Mouse (Mus musculus) mouse embryonic stem cell (cell line): ENCODE results near the gene Gng7.

Source experiments
- in situ Hi-C, 2 experiments: fragments of 300-500 bp; cut with MboI; formaldehyde crosslinking; loops; 1 replicate in 1 of 2; 3 replicates in 1 of 2; pipeline ENCODE4 v1.14.3; 2019 to 2020; ENCODE audit warnings: low sequenced_read_pairs in 2 of 2, low pct_unique_long_range_greater_than_20kb in 1 of 2, mixed read lengths in 1 of 2; ENCODE audit not compliant: unreplicated experiment in 1 of 2

The Gng7 gene

GRCm38 (mm10) chr10:81028219-81028618 is 13.5 kb upstream of the Gng7 start:
- in situ Hi-C loops: loop anchor here in 1 of 2 experiments (10.0 kb wide), 1 partner anchor 147 kb away; the partner anchor contains the start of gene Eef2

GRCm38 (mm10) chr10:81027331-81027730 is 12.6 kb upstream of the Gng7 start:
- in situ Hi-C loops: loop anchor here in 1 of 2 experiments (10.0 kb wide), 1 partner anchor 147 kb away; the partner anchor contains the start of gene Eef2

GRCm38 (mm10) chr10:81026857-81027256 is 12.1 kb upstream of the Gng7 start:
- in situ Hi-C loops: loop anchor here in 1 of 2 experiments (10.0 kb wide), 1 partner anchor 148 kb away; the partner anchor contains the start of gene Eef2

GRCm38 (mm10) chr10:81025639-81026275 is 11.0 kb upstream of the Gng7 start, which contains the start of gene Diras1:
Gene Diras1 (minus strand): TSS chr10:81025662.
- in situ Hi-C loops: loop anchor here in 1 of 2 experiments (10.0 kb wide), 1 partner anchor 149 kb away; the partner anchor contains the start of gene Eef2

GRCm38 (mm10) chr10:81025047-81025621 is 10.4 kb upstream of the Gng7 start:
- in situ Hi-C loops: loop anchor here in 1 of 2 experiments (10.0 kb wide), 1 partner anchor 150 kb away; the partner anchor contains the start of gene Eef2

GRCm38 (mm10) chr10:81024346-81024937 is 9.7 kb upstream of the Gng7 start:
- in situ Hi-C loops: loop anchor here in 1 of 2 experiments (10.0 kb wide), 1 partner anchor 150 kb away; the partner anchor contains the start of gene Eef2

GRCm38 (mm10) chr10:81022744-81023143 is 8.0 kb upstream of the Gng7 start:
- in situ Hi-C loops: loop anchor here in 1 of 2 experiments (10.0 kb wide), 1 partner anchor 152 kb away; the partner anchor contains the start of gene Eef2

GRCm38 (mm10) chr10:81021547-81022110 is 6.9 kb upstream of the Gng7 start:
- in situ Hi-C loops: loop anchor here in 1 of 2 experiments (10.0 kb wide), 1 partner anchor 153 kb away; the partner anchor contains the start of gene Eef2

GRCm38 (mm10) chr10:81020207-81020606 is 5.5 kb upstream of the Gng7 start:
- in situ Hi-C loops: loop anchor here in 1 of 2 experiments (10.0 kb wide), 1 partner anchor 155 kb away; the partner anchor contains the start of gene Eef2

GRCm38 (mm10) chr10:81019687-81020086 is 4.9 kb upstream of the Gng7 start:
- in situ Hi-C loops: loop anchor here in 1 of 2 experiments (10.0 kb wide), 1 partner anchor 155 kb away; the partner anchor contains the start of gene Eef2

GRCm38 (mm10) chr10:81018326-81018725 is 3.6 kb upstream of the Gng7 start:
- in situ Hi-C loops: no loop called here

- in situ Hi-C loops: no loop called here
Measured at GRCm38 (mm10) chr10:81016645-81017044, 1.9 kb upstream of the Gng7 start.

GRCm38 (mm10) chr10:81015666-81016065 is 921 bp upstream of the Gng7 start:
- in situ Hi-C loops: no loop called here

GRCm38 (mm10) chr10:81010851-81011250 is 3.9 kb downstream of the Gng7 start:
- in situ Hi-C loops: no loop called here

GRCm38 (mm10) chr10:81007240-81007639 is 7.5 kb downstream of the Gng7 start:
- in situ Hi-C loops: loop anchor here in 1 of 2 experiments (10.0 kb wide), 1 partner anchor 68 kb away; the partner anchor contains the start of gene Thop1

GRCm38 (mm10) chr10:81006005-81006677 is 8.6 kb downstream of the Gng7 start:
- in situ Hi-C loops: loop anchor here in 1 of 2 experiments (10.0 kb wide), 1 partner anchor 69 kb away; the partner anchor contains the start of gene Thop1

GRCm38 (mm10) chr10:81001161-81001560 is 13.6 kb downstream of the Gng7 start:
- in situ Hi-C loops: loop anchor here in 1 of 2 experiments (10.0 kb wide), 1 partner anchor 74 kb away; the partner anchor contains the start of gene Thop1
